Mouse (Mus musculus): ENCODE measurements at regions not wholly inside any gene's neighbourhood (a gene's known extent, or its start where the extent isn't known, plus 50 kb on each side); places are given as distances from the start of the nearest gene placed in this dataset.

DNA sequence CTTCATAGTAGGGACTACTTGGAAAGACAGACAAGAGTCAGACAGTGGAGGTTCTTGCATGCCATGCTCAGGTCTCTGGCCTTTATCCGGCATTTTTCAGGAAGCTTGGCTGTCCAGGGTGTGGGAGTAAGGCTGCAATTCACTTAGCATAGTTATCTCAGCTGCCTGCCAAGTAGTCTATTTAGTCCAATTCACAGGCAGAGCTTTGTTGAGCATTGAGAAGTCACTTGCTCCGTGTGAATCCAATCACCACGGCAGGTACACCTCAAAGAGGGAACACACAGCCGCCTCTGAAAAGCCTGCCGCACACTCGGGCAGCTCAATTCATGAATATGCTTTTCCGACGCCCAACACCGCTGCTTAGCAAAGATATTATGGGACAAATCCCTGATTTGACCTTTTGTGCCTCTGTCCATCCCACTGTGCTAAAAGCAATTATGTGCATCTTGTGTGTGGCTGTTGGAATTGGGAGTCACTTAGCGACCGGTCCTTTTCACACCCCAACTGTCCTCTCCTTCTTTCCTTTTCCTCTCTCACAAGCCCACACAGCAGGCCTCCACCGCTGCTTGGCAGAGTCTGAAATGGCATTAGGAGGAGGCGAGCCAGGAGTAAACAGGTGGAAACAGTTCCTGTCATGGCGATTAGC is 57.9 kb upstream of the Lrpprc start:
- TF ChIP-seq CTCF (IDR thresholded peaks at IDR 0.05; ENCODE audit: insufficient read depth, low read depth, low read length) (no peak), POLR2A (IDR thresholded peaks at IDR 0.05; ENCODE audit: insufficient read depth, low read depth, low read length) (no peak)
